Mouse (Mus musculus): ENCODE measurements around the gene Fgf2. TPM values are rescaled to one million over a fixed set of nuclear protein-coding genes. Genes with fewer than 3 reads are reported as not detected.

Gene Fgf2
- total RNA-seq, 2 experiments from 2014 or later: 1.9 to 4.4 TPM

GRCm38 (mm10) chr3:37398661-37399395 is 50.7 kb downstream of the Fgf2 start:
- intact Hi-C loops (cut with DNase I): no loop called here
- peak in 1 of 2 experiments; percentile 31 for DNase-seq (ENCODE audit: extremely low spot score in 1 of 2, low spot score in 2 of 2)

GRCm38 (mm10) chr3:37401729-37402610 is 53.8 kb downstream of the Fgf2 start:
- peak in 1 of 2 experiments; percentile 35 for DNase-seq (ENCODE audit: extremely low spot score in 1 of 2, low spot score in 2 of 2)
- intact Hi-C loops (cut with DNase I): no loop called here

- intact Hi-C loops (cut with DNase I): no loop called here
- no peak for DNase-seq (ENCODE audit: extremely low spot score in 1 of 2, low spot score in 2 of 2)
Observed at GRCm38 (mm10) chr3:37407598-37407997, 59.5 kb downstream of the Fgf2 start.

- DNase-seq (ENCODE audit: extremely low spot score in 1 of 2, low spot score in 2 of 2): no peak
- intact Hi-C loops (cut with DNase I): loop anchor here (5.0 kb wide), 2 partner anchors 66 to 91 kb away; partner anchors contain the start of gene Fgf2
Observed at GRCm38 (mm10) chr3:37413446-37413845, 65.3 kb downstream of the Fgf2 start.

GRCm38 (mm10) chr3:37414413-37414960 is 66.3 kb downstream of the Fgf2 start:
- DNase-seq (ENCODE audit: extremely low spot score in 1 of 2, low spot score in 2 of 2): peak; percentile 82 to 83
- intact Hi-C loops (cut with DNase I): loop anchor here (2.0 to 5.0 kb wide), 3 partner anchors 67 to 196 kb away; partner anchors contain the start of gene Fgf2

- no peak for DNase-seq (ENCODE audit: extremely low spot score in 1 of 2, low spot score in 2 of 2)
Observed at GRCm38 (mm10) chr3:37418341-37418740, 70.2 kb downstream of the Fgf2 start.

GRCm38 (mm10) chr3:37418961-37419457 is 70.9 kb downstream of the Fgf2 start:
- intact Hi-C loops (cut with DNase I): loop anchor here (5.0 kb wide), 1 partner anchor 107 kb away; the partner anchor contains the start of genes Bbs12 and Cetn4

More at GRCm38 (mm10) chr3:37418341-37418740, 70.2 kb downstream of the Fgf2 start:
- intact Hi-C loops (cut with DNase I): loop anchor here (5.0 kb wide), 1 partner anchor 106 kb away; the partner anchor contains the start of genes Bbs12 and Cetn4

GRCm38 (mm10) chr3:37419458-37419991 is 71.4 kb downstream of the Fgf2 start, which contains the start of gene Spata5:
TSS of gene Spata5 (plus strand) at chr3:37419896.
- DNase-seq (ENCODE audit: extremely low spot score in 1 of 2, low spot score in 2 of 2): peak; percentile 96 to 100
- intact Hi-C loops (cut with DNase I): loop anchor here (5.0 kb wide), 1 partner anchor 107 kb away; the partner anchor contains the start of genes Bbs12 and Cetn4

More at GRCm38 (mm10) chr3:37418961-37419457, 70.9 kb downstream of the Fgf2 start:
- DNase-seq (ENCODE audit: extremely low spot score in 1 of 2, low spot score in 2 of 2): no peak

- intact Hi-C loops (cut with DNase I): no loop called here
- peak; percentile 90 to 96 for DNase-seq (ENCODE audit: extremely low spot score in 1 of 2, low spot score in 2 of 2)
Observed at GRCm38 (mm10) chr3:37420072-37420471, 71.9 kb downstream of the Fgf2 start, which contains the start of gene Nudt6. TSS of gene Nudt6 (minus strand) at chr3:37420211.

- DNase-seq (ENCODE audit: extremely low spot score in 1 of 2, low spot score in 2 of 2): peak in 1 of 2 experiments; percentile 17
- intact Hi-C loops (cut with DNase I): no loop called here
Observed at GRCm38 (mm10) chr3:37420641-37421040, 72.5 kb downstream of the Fgf2 start.

GRCm38 (mm10) chr3:37421179-37421578 is 73.0 kb downstream of the Fgf2 start:
- no peak for DNase-seq (ENCODE audit: extremely low spot score in 1 of 2, low spot score in 2 of 2)
- intact Hi-C loops (cut with DNase I): no loop called here

GRCm38 (mm10) chr3:37426069-37426468 is 77.9 kb downstream of the Fgf2 start:
- DNase-seq (ENCODE audit: extremely low spot score in 1 of 2, low spot score in 2 of 2): no peak
- intact Hi-C loops (cut with DNase I): no loop called here

GRCm38 (mm10) chr3:37430359-37430758 is 82.2 kb downstream of the Fgf2 start:
- intact Hi-C loops (cut with DNase I): no loop called here
- DNase-seq (ENCODE audit: extremely low spot score in 1 of 2, low spot score in 2 of 2): no peak

- intact Hi-C loops (cut with DNase I): no loop called here
- no peak for DNase-seq (ENCODE audit: extremely low spot score in 1 of 2, low spot score in 2 of 2)
Observed at GRCm38 (mm10) chr3:37439770-37440169, 91.6 kb downstream of the Fgf2 start.

GRCm38 (mm10) chr3:37443409-37443808 is 95.3 kb downstream of the Fgf2 start:
- intact Hi-C loops (cut with DNase I): no loop called here
- DNase-seq (ENCODE audit: extremely low spot score in 1 of 2, low spot score in 2 of 2): no peak

GRCm38 (mm10) chr3:37455992-37456391 is 107.8 kb downstream of the Fgf2 start:
- intact Hi-C loops (cut with DNase I): no loop called here

More at GRCm38 (mm10) chr3:37455992-37456391, 107.8 kb downstream of the Fgf2 start:
- no peak for DNase-seq (ENCODE audit: extremely low spot score in 1 of 2, low spot score in 2 of 2)
